Mouse (Mus musculus): ENCODE results near the gene Hoxa10.

Gene Hoxa10

GRCm38 (mm10) chr6:52217895-52218642 is 22.6 kb downstream of the Hoxa10 start:
- no peak for DNase-seq (ENCODE audit: low spot score in 2 of 2)

GRCm38 (mm10) chr6:52217459-52217768 is 23.2 kb downstream of the Hoxa10 start:
- DNase-seq (ENCODE audit: low spot score in 2 of 2), result no peak

GRCm38 (mm10) chr6:52216691-52217458 is 23.8 kb downstream of the Hoxa10 start:
- no peak for DNase-seq (ENCODE audit: low spot score in 2 of 2)

- DNase-seq (ENCODE audit: low spot score in 2 of 2), result no peak
These were observed 24.7 kb downstream of the Hoxa10 start for GRCm38 (mm10) chr6:52215771-52216535.

GRCm38 (mm10) chr6:52215070-52215469 is 25.6 kb downstream of the Hoxa10 start:
- no peak for DNase-seq (ENCODE audit: low spot score in 2 of 2)

GRCm38 (mm10) chr6:52214271-52214670 is 26.4 kb downstream of the Hoxa10 start:
- no peak for DNase-seq (ENCODE audit: low spot score in 2 of 2)

- no peak for DNase-seq (ENCODE audit: low spot score in 2 of 2)
These were observed 27.3 kb downstream of the Hoxa10 start, which contains the start of the genes Hoxa3 and Gm28308 for GRCm38 (mm10) chr6:52213119-52213986. Gene Hoxa3, minus strand, starts transcription at chr6:52213336. Gene Gm28308, minus strand, starts transcription at chr6:52213339.

GRCm38 (mm10) chr6:52212556-52213118 is 28.0 kb downstream of the Hoxa10 start:
- no peak for DNase-seq (ENCODE audit: low spot score in 2 of 2)

GRCm38 (mm10) chr6:52211961-52212360 is 28.7 kb downstream of the Hoxa10 start:
- DNase-seq (ENCODE audit: low spot score in 2 of 2), result no peak

GRCm38 (mm10) chr6:52211170-52211935 is 29.3 kb downstream of the Hoxa10 start:
- DNase-seq (ENCODE audit: low spot score in 2 of 2), result peak in 1 of 2 experiments; percentile 67

- DNase-seq (ENCODE audit: low spot score in 2 of 2), result no peak
These were observed 31.0 kb downstream of the Hoxa10 start for GRCm38 (mm10) chr6:52209685-52210046.

- no peak for DNase-seq (ENCODE audit: low spot score in 2 of 2)
These were observed 31.6 kb downstream of the Hoxa10 start for GRCm38 (mm10) chr6:52208868-52209684.

- DNase-seq (ENCODE audit: low spot score in 2 of 2), result no peak
These were observed 32.4 kb downstream of the Hoxa10 start, which contains the start of gene Hoxa6 for GRCm38 (mm10) chr6:52208072-52208867. Gene Hoxa6, minus strand, starts transcription at chr6:52208722.

- DNase-seq (ENCODE audit: low spot score in 2 of 2), result no peak
These were observed 33.0 kb downstream of the Hoxa10 start for GRCm38 (mm10) chr6:52207684-52207976.

GRCm38 (mm10) chr6:52206882-52207683 is 33.6 kb downstream of the Hoxa10 start:
- no peak for DNase-seq (ENCODE audit: low spot score in 2 of 2)

GRCm38 (mm10) chr6:52205638-52206621 is 34.7 kb downstream of the Hoxa10 start:
- no peak for DNase-seq (ENCODE audit: low spot score in 2 of 2)

- no peak for DNase-seq (ENCODE audit: low spot score in 2 of 2)
These were observed 35.4 kb downstream of the Hoxa10 start for GRCm38 (mm10) chr6:52205221-52205620.
